Mouse (Mus musculus): ENCODE data around the gene Gkap1. TPM values are rescaled to one million over a fixed set of nuclear protein-coding genes. Genes with fewer than 3 reads are reported as not detected.

Gkap1 gene
- 26.1 and 27.7 TPM in 2 replicates for polyA plus RNA-seq (2015; fragmentation: Nextera tagmentation; extraction: Ambion mirVana)

DNA sequence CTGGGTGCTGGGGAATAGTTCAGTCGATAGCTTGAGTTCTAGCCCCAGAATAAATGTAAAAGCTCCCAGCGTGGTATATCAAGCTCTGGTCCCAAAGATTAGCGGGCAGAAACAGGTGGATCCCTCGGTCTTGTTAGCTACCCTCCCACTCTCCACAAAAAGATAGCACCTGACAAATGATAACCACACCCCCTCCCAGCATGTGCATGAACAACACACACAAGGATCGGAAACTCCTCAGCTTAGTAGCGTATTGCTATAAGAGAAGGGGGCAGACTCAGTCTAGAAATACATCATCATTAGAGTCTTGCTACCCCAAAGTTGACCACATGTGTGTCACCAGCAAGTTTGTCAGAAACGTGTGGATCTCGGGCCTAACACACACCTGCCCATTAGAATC, at the start of gene Gkap1:
Gene Gkap1 (minus strand): TSS at position 101 of the 400 bp plus-strand sequence.
- Histone ChIP-seq H3K36me3 (no peaks in the 10 kb centered on the region), H3K9me3 (no peaks in the 10 kb centered on the region), H3K27me3 (0 out of 2 replicates have a peak, but pooled peaks cover 10% of the 10 kb centered on the region), H3K4me2 (replicated peaks) (peak within 1 kb of the TSS; percentile 79), H3K27ac (peak within 1 kb of the TSS; percentile 87), H3K4me3 (replicated peaks) (peak within 1 kb of the TSS; percentile 73), H3K4me1 (replicated peaks) (peaks cover 25% of the 10 kb centered on the region), H3K9ac (replicated peaks) (peak within 1 kb of the TSS; percentile 88)
- no peak for ATAC-seq
- WGBS, result 79% methylated on average over 8 of the region's 8 CpGs

DNA sequence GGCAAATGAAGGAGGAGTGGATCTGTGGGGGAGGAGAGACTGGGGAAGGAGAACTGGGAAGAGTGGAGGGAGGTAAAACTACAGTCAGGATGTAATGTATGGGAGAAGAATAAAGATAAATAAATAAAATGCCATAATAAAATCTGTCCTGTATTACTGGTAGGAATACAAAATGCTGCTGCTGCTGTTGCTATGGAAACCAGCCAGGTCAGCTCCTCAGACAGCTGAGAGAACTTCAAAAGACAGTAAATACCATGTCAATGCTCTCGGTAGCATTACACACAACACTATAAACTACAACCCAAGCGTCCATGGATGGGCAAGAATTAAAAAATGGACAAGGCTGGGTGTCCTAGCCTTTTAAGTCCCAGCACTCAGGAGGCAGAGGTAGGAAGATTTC, 42.3 kb upstream of the Gkap1 start:
- no peaks in the 10 kb centered on the region for H3K27me3 ChIP-seq
- H3K4me1 ChIP-seq (replicated peaks), result 0 out of 2 replicates have a peak, but pooled peaks cover 8% of the 10 kb centered on the region
- H3K27ac ChIP-seq, result peak overlapping the region; percentile 56; the same call in 1 of the 2 replicates
- H3K36me3 ChIP-seq, result no peaks in the 10 kb centered on the region
- H3K4me2 ChIP-seq (replicated peaks), result no peak overlapping the region
- ATAC-seq, result no peak
- no peak overlapping the region for H3K9ac ChIP-seq (replicated peaks)
- no peak overlapping the region for H3K4me3 ChIP-seq (replicated peaks)
- H3K9me3 ChIP-seq, result no peaks in the 10 kb centered on the region; the same call in 1 of the 2 replicates
- 42% methylated on average over 2 of the region's 2 CpGs for WGBS

DNA sequence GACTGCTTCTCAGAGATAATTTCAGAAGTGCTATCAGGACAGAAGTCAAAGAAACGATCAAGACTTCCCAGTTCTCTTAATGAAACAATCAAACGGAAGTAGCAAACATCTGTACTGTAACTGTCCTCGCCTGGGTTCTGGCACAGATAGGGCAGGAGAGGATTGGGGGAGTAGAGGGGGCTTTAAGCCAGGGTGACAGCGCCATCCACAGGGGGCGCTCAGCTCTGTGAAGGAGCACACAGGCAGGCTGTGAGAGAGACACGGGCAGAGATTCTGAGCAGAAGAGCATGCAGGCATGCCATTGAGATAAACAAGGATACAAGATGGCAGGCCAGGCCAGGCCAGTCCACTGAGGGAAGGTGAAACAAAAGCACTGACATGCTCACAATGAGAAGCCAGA, 39.5 kb upstream of the Gkap1 start:
- Histone ChIP-seq H3K36me3 (no peaks in the 10 kb centered on the region), H3K27me3 (no peaks in the 10 kb centered on the region), H3K4me2 (replicated peaks) (no peak overlapping the region), H3K9ac (replicated peaks) (no peak overlapping the region), H3K4me3 (replicated peaks) (no peak overlapping the region), H3K4me1 (replicated peaks) (0 out of 2 replicates have a peak, but pooled peaks cover 8% of the 10 kb centered on the region), H3K27ac (no peak overlapping the region), H3K9me3 (no peaks in the 10 kb centered on the region; the same call in 1 of the 2 replicates)
- WGBS, result 59% methylated on average over 6 of the region's 6 CpGs
- no peak for ATAC-seq

DNA sequence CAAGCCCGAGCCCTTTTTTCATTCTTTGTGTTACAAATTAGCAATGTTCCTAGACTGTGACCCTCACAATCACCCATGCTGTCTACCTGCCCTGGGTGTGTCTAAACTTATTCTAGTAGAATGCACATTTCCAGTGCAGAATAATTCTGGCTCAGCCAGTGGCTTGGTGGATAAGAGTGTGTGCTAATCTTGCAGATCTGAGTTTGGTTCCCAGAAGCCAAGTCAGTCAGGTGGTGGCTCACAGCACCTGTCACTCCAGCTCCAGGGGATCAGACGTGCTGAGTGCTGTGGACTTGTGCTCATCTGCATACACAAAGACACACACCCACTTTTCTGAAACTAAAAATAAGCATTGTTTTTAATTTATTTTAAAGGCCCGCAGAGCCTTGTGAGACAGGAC, 38.3 kb upstream of the Gkap1 start:
- Histone ChIP-seq H3K4me3 (replicated peaks) (no peak overlapping the region), H3K4me1 (replicated peaks) (0 out of 2 replicates have a peak, but pooled peaks cover 8% of the 10 kb centered on the region), H3K9ac (replicated peaks) (no peak overlapping the region), H3K4me2 (replicated peaks) (no peak overlapping the region), H3K36me3 (no peaks in the 10 kb centered on the region), H3K27ac (no peak overlapping the region), H3K27me3 (no peaks in the 10 kb centered on the region), H3K9me3 (no peaks in the 10 kb centered on the region; the same call in 1 of the 2 replicates)
- no peak for ATAC-seq
- 67% methylated on average over 3 of the region's 3 CpGs for WGBS

DNA sequence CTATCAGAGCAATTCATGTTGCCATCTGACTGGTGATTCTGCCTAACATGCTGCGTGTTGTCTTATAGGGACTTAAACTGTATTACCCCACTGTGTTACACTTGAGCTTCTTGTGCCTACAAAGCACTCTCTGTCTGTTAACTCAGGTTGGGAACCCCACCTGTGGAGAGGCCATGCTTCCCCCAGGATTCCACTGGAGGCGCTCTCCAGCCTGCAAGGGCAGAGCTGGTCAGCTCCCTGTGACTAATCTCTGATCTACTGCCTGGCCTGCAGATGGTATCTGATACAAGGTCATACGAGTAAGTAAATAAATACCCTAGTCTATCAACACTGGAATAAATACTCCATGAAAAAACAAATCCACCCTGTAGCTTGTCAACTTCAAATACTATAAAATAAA, 35.9 kb upstream of the Gkap1 start:
- WGBS, result 44% methylated on average over 3 of the region's 3 CpGs
- H3K9me3 ChIP-seq, result no peaks in the 10 kb centered on the region; the same call in 1 of the 2 replicates
- H3K27ac ChIP-seq, result no peak overlapping the region
- H3K4me1 ChIP-seq (replicated peaks), result no peaks in the 10 kb centered on the region
- H3K9ac ChIP-seq (replicated peaks), result no peak overlapping the region
- H3K27me3 ChIP-seq, result no peaks in the 10 kb centered on the region
- no peak overlapping the region for H3K4me3 ChIP-seq (replicated peaks)
- ATAC-seq, result no peak
- H3K36me3 ChIP-seq, result no peaks in the 10 kb centered on the region
- H3K4me2 ChIP-seq (replicated peaks), result no peak overlapping the region

DNA sequence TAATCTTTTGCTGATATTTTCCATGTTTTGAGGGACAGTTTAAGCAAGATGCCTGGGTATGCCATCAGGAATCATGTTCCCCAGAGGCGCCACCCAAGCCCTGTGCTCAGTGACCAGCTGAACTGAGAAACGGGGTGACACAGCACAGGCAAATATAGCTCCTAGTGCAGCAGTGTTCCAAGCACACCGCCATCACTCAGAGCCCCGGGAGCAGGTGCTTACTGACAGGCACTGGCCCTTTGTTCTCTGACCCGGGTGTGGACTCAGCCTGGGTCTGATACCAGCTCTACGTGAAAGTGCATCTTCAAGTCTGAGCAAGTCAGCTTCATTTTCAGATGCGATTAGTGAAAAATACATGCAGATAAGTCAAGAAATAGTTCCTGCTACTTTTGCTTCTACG, 34.0 kb upstream of the Gkap1 start:
- no peak overlapping the region for H3K4me2 ChIP-seq (replicated peaks)

DNA sequence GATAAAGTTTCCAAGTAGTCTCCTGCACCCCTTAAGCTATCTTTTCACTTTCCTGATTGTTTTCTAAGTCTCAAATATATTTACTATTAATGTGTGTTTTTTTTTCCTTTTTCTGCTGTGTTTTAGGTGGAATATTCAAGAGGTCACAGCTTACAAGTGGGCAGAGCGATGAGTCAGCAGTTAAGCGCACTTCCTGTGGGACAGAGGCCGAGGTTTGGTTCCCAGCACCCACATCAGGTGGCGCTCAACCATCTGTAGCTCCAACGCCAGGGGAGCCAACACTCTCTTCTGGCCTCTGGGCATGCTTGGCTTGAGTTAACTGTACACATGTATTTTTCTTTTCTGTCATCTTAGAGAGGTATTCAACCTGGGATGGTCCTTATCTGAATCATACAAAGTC, 32.0 kb upstream of the Gkap1 start:
- Histone ChIP-seq H3K9ac (replicated peaks) (no peak overlapping the region), H3K36me3 (no peaks in the 10 kb centered on the region), H3K9me3 (no peaks in the 10 kb centered on the region), H3K27me3 (no peaks in the 10 kb centered on the region), H3K4me2 (replicated peaks) (no peak overlapping the region), H3K4me3 (replicated peaks) (no peak overlapping the region), H3K27ac (no peak overlapping the region), H3K4me1 (replicated peaks) (no peaks in the 10 kb centered on the region)
- no peak for ATAC-seq
- 93% methylated on average over 5 of the region's 5 CpGs for WGBS

More for the DNA sequence above, 34.0 kb upstream of the Gkap1 start:
- H3K36me3 ChIP-seq, result no peaks in the 10 kb centered on the region
- no peaks in the 10 kb centered on the region for H3K9me3 ChIP-seq
- ATAC-seq, result no peak
- no peaks in the 10 kb centered on the region for H3K4me1 ChIP-seq (replicated peaks)
- H3K4me3 ChIP-seq (replicated peaks), result no peak overlapping the region
- H3K27me3 ChIP-seq, result no peaks in the 10 kb centered on the region
- WGBS, result 80% methylated on average over 8 of the region's 8 CpGs
- no peak overlapping the region for H3K9ac ChIP-seq (replicated peaks)
- no peak overlapping the region for H3K27ac ChIP-seq

DNA sequence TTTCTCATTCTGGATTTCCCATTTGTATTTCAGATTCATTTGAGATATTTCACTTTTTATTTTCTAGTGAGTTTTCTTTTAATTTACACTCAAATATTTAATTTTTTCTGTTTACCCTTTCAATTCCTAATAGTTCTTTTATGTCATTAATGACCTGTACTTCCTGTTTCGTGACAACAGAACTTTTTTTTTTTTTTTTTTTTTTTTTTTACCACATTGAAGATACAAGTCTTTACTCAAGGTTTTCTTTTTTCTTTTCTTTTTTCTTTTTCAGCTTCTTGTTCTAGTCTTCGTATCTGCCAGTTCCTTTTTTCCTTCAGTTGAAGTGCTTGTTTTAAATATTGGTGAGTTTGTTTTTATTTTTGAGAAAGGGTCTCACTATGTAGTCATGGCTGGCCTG, 29.7 kb upstream of the Gkap1 start:
- no peaks in the 10 kb centered on the region for H3K9me3 ChIP-seq
- H3K4me2 ChIP-seq (replicated peaks), result no peak overlapping the region
- H3K9ac ChIP-seq (replicated peaks), result no peak overlapping the region
- no peaks in the 10 kb centered on the region for H3K36me3 ChIP-seq
- H3K4me3 ChIP-seq (replicated peaks), result no peak overlapping the region
- H3K27ac ChIP-seq, result no peak overlapping the region
- H3K27me3 ChIP-seq, result no peaks in the 10 kb centered on the region
- 90% methylated on average over 2 of the region's 2 CpGs for WGBS
- no peak for ATAC-seq
- H3K4me1 ChIP-seq (replicated peaks), result no peaks in the 10 kb centered on the region

DNA sequence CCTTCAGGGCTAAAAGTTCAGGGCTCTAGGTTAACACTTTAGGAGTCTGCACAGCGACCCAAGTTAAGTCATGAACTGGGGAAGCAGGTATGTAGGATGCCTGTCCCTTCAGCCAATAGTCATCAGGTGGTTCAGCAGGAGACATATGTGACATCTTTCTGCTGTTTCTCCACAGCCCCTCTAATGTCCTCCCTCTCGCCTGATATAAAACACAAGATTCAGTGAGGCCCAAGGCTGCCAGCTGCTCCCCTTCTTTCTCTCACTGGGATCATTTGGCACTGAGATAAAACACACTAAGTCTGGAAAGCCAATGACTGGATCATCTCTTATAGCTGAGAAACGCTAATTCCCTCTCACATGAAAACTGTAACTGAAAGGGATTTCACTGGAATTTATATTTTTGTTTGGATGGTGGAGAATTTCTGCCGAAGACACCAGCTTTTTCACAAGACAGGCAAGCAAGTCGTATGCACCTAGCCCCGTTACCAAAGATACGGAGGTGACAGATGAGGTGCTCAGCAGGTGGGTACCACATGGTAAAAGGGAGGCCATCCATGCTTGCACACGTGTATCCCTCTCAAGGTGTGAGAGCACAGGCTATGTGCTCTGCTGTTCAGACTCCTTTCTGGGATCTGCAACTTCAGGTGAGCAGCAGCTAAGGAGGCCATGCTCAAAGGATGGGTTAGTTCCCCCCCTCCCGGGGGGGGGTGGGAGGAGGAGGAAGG, 27.1 kb upstream of the Gkap1 start:
- no peak overlapping the region for H3K4me2 ChIP-seq (replicated peaks)
- H3K27ac ChIP-seq, result no peak overlapping the region
- no peaks in the 10 kb centered on the region for H3K4me1 ChIP-seq (replicated peaks)
- no peaks in the 10 kb centered on the region for H3K27me3 ChIP-seq
- WGBS, result 84% methylated on average over 9 of the region's 9 CpGs
- H3K4me3 ChIP-seq (replicated peaks), result no peak overlapping the region
- H3K9ac ChIP-seq (replicated peaks), result no peak overlapping the region
- H3K36me3 ChIP-seq, result no peaks in the 10 kb centered on the region
- H3K9me3 ChIP-seq, result no peaks in the 10 kb centered on the region
- no peak for ATAC-seq

DNA sequence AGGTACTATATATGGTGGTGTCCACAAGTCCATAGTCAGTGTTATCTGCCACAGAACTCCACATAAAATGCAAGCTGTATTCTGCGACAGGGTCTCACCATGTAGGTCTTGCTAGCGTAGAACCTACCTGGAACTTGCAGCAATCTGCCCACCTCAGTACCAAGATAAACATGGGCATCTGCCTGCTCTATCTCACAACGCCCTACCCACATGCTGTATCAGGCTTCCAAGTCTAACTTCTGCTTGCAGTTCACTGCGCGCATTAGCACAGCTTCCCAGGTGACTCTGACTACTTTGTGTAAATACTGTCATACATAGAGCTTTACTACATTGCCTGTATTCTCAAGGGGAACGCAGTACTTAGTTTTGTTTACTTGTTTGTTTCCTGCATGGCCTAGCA, 26.5 kb upstream of the Gkap1 start:
- H3K36me3 ChIP-seq, result no peaks in the 10 kb centered on the region
- H3K4me1 ChIP-seq (replicated peaks), result no peaks in the 10 kb centered on the region
- H3K4me2 ChIP-seq (replicated peaks), result no peak overlapping the region
- no peak for ATAC-seq
- no peaks in the 10 kb centered on the region for H3K27me3 ChIP-seq
- H3K27ac ChIP-seq, result no peak overlapping the region
- 96% methylated on average over 6 of the region's 6 CpGs for WGBS
- no peaks in the 10 kb centered on the region for H3K9me3 ChIP-seq
- no peak overlapping the region for H3K4me3 ChIP-seq (replicated peaks)
- no peak overlapping the region for H3K9ac ChIP-seq (replicated peaks)

DNA sequence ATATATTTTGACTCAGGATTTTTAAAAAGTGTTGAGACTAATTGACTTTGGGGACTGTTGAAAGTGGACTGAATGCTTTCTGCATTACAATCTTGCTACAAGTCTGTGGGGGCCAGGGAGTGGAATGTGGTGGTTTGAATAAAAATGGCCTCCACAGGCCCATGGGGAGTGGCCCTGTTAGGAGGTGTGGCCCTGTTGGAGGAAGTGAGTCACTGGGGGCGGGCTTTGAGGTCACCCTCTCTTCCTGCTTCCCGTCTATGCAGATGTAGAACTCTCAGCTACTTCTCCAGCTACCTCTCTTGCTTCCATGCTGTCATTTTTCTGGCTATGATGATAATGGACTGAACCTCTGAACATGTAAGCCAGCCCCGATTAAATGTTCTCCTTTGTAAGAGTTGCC, 23.3 kb upstream of the Gkap1 start:
- 92% methylated on average over 3 of the region's 3 CpGs for WGBS
- no peak for ATAC-seq
- H3K9ac ChIP-seq (replicated peaks), result no peak overlapping the region
- no peaks in the 10 kb centered on the region for H3K36me3 ChIP-seq
- no peak overlapping the region for H3K27ac ChIP-seq
- H3K4me3 ChIP-seq (replicated peaks), result no peak overlapping the region
- H3K27me3 ChIP-seq, result no peaks in the 10 kb centered on the region
- H3K4me1 ChIP-seq (replicated peaks), result no peaks in the 10 kb centered on the region
- H3K9me3 ChIP-seq, result no peaks in the 10 kb centered on the region
- H3K4me2 ChIP-seq (replicated peaks), result no peak overlapping the region

DNA sequence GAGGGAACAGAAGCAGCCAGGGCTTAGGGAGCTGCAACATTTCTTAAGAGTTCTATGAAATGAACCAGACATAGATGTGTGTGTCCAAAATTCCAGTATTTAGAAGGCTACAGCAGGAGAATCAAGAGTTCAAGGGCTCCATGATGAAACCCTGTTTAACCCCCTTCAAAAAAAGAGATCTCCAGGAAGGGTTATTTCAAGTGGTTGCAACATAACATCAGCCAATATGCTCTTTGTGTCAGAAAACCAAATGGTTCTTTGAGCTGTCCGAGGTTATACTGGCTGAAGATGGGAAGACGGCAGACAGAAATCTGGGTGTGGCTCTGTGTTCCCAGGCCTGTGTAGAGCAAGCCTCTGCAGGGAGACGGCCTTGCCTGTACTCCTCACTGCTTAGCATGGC, 20.1 kb upstream of the Gkap1 start:
- no peaks in the 10 kb centered on the region for H3K36me3 ChIP-seq
- peaks cover 5% of the 10 kb centered on the region for H3K4me1 ChIP-seq (replicated peaks)
- ATAC-seq, result no peak
- H3K27ac ChIP-seq, result no peak overlapping the region
- H3K27me3 ChIP-seq, result no peaks in the 10 kb centered on the region
- 78% methylated on average over 3 of the region's 3 CpGs for WGBS
- no peaks in the 10 kb centered on the region for H3K9me3 ChIP-seq
- H3K4me3 ChIP-seq (replicated peaks), result no peak overlapping the region
- no peak overlapping the region for H3K9ac ChIP-seq (replicated peaks)
- H3K4me2 ChIP-seq (replicated peaks), result no peak overlapping the region

DNA sequence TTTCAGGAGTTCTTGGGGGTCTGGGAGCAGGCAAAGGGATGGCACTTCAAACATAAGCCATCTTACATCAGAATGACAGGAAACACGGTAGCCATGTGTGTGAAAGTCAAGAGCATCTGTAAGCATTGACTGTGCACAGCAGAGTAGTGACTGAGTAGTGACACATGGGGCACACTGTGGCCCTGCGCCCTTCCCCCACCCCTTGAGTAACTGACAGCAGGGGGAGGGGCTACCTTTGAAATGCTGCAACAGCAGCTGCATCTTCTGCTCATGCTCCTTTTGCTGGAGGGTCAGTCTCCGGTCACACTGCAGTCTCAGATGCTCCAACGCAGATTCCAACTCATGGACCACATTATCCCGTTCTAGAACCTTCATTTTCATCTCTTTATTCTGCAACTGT, 17.3 kb upstream of the Gkap1 start:
- 16% methylated on average over 5 of the region's 5 CpGs for WGBS
- Histone ChIP-seq H3K4me1 (replicated peaks) (peaks cover 5% of the 10 kb centered on the region), H3K4me3 (replicated peaks) (no peak overlapping the region), H3K36me3 (no peaks in the 10 kb centered on the region), H3K9ac (replicated peaks) (no peak overlapping the region), H3K27ac (no peak overlapping the region), H3K9me3 (no peaks in the 10 kb centered on the region), H3K4me2 (replicated peaks) (no peak overlapping the region), H3K27me3 (no peaks in the 10 kb centered on the region)
- ATAC-seq, result no peak
